Mouse (Mus musculus) megakaryocyte-erythroid progenitor cell, adult 5-6 weeks (primary cell): ENCODE measurements around the gene 1500015O10Rik. TPM values are rescaled to one million over a fixed set of nuclear protein-coding genes. Genes with fewer than 3 reads are reported as not detected.
A peak's percentile ranks its signal among the peaks of the same experiment; 100 is the strongest.

ENCODE experiments used
- ATAC-seq: replicated peaks from 2 replicates; pipeline ENCODE4 v1.8.0; 2016; ENCODE audit warnings: mild to moderate bottlenecking, inconsistent platforms; ENCODE audit not compliant: severe bottlenecking, poor library complexity, low FRiP score, low TSS enrichment
- total RNA-seq, 2 experiments: library from RNA; stranded (forward) in 1 of 2; stranded (reverse) in 1 of 2; fragments of 200-1000, 215-1000 nt in 1 of 2; fragments of >200 nt in 1 of 2; fragmentation: Nextera tagmentation in 1 of 2; gene quantifications; 2 replicates each; pipeline ENCODE4 v1.2.3; 2014 to 2017

1500015O10Rik gene
- total RNA-seq (2014; fragmentation: Nextera tagmentation) (not detected in 2 replicates), total RNA-seq (2017) (not detected in 2 replicates)

DNA sequence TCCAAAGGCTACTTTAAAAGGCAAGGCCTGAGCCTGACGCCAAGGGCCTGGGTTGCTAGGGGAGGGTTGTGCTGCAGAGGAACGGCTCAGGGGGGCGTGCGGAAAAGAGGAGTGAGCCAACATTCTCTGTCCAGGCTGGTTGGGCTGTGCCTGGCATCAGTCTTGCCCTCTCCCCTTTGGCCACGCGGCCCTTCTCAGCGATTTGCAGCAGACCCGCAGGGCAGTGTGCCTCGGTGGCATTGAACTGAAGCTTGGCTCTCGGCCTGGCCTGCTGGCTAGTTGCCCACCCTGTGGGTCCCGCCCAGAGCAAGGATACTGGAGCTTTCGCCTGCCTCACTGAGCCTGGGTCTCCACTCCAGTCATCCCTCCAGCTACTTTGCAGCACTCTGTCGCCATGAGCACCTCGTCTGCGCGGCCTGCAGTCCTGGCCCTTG is at the start of gene 1500015O10Rik:
Gene 1500015O10Rik, plus strand, starts transcription at position 112 of the 434 bp plus-strand sequence.
- ATAC-seq: no peak

GRCm38 (mm10) chr1:43689983-43690382 is 40.4 kb upstream of the 1500015O10Rik start:
- ATAC-seq: no peak

DNA sequence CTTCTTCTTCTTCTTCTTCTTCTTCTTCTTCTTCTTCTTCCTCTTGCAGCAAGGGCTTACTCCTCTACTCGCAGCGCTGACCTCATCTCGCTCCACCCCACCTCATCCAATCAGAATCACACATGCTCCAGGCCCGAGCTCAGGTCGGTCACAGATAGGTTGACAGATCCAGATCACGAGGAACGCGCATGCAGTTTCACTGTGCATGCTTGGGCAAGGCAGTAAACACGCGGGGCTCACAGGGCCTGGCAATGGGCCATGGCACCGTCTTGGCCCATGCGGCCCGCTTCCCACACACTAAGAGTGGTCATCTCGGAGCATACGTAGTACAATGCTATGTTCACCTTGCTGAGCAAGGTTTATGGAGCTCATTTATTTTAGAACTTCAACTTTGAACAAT is 39.9 kb upstream of the 1500015O10Rik start:
- ATAC-seq: no peak

- ATAC-seq: no peak
Observed at GRCm38 (mm10) chr1:43694076-43694475, 36.3 kb upstream of the 1500015O10Rik start.

GRCm38 (mm10) chr1:43694851-43695545 is 35.4 kb upstream of the 1500015O10Rik start:
- no peak for ATAC-seq

GRCm38 (mm10) chr1:43698577-43699000 is 31.8 kb upstream of the 1500015O10Rik start:
- ATAC-seq: no peak

GRCm38 (mm10) chr1:43714841-43715240 is 15.6 kb upstream of the 1500015O10Rik start:
- ATAC-seq: no peak

GRCm38 (mm10) chr1:43717967-43718366 is 12.4 kb upstream of the 1500015O10Rik start:
- ATAC-seq: no peak

DNA sequence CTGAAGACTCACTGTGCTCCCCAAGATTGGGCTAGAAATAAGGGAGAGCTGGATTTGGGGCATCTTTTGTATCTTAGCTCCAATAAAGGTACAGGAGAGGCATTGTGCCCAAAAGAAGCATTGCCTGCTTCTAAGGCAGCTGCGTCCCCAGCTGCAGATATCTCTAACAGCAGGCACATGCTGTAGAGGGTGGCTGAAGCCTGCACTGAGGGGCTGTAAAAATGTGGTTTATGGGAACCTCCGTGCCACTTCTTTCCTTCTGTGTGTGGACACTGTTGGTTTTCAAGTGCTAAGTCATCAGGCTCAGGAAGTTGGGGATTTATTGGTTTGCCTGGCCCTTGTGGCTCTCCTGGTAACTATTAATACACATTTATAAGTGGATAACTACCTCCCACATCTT is 11.6 kb upstream of the 1500015O10Rik start:
- ATAC-seq: no peak

- ATAC-seq: no peak
Observed at GRCm38 (mm10) chr1:43722459-43722858, 7.9 kb upstream of the 1500015O10Rik start.

- ATAC-seq: 0 out of 2 replicates have a peak, but pooled peaks have one; percentile 52
Observed at GRCm38 (mm10) chr1:43732100-43732499, 1.7 kb downstream of the 1500015O10Rik start.

DNA sequence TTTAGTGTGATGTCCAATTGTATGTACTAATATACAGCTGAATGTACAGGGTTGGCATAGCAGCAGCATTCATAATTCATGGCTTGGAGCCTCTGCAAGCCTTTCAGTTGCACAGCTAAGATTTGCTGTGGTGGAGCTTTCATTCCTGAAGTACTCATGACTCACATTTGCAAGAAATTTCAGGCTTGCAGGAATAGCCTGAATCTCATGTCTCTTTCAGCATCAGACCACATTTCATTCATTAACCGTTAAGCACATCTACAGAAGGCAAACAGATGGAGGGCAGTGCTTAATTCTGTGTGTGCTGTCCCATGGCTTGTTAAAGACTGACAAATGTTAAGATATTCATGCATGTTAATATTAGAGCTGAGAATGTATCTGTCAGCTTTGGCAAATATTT is 2.3 kb downstream of the 1500015O10Rik start:
- no peak for ATAC-seq

DNA sequence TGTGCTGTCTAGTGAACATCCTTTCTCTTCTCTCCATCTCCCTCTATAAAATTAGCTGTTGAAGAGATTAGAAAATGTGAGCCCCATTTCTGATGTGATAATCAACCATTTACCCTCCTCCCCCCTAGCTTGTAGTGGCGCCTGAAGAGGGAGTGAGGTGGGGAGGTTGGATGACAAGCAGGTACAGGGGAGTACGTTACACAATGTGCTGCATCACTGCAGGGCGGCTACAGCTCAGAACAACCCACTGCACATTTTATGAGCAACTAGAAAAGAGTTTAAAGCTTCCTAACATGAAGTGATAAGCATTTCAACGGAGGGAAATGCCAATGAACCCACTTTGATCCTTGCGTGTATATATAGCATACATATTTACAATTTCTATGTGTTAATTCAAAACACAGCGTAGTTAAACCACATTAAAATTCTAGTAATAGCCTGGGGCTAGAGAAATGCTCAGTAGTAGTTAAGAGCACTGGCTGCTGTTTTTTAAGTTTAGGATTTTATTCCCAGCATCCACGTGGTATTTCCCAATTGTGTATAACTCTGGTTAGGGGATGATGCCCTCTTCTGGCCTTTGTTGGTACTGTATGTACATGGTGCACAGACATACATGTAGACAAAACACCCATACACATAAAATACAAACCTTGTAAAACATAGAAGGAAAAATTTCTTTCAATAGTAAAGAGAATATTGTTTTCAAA is 7.6 kb downstream of the 1500015O10Rik start:
- ATAC-seq: no peak

- no peak for ATAC-seq
Observed at GRCm38 (mm10) chr1:43738519-43738894, 8.1 kb downstream of the 1500015O10Rik start.

- no peak for ATAC-seq
Observed at GRCm38 (mm10) chr1:43754448-43755312, 24.3 kb downstream of the 1500015O10Rik start.

- ATAC-seq: 0 out of 2 replicates have a peak, but pooled peaks have one; percentile 44
Observed at GRCm38 (mm10) chr1:43760085-43760484, 29.7 kb downstream of the 1500015O10Rik start.

GRCm38 (mm10) chr1:43764481-43764880 is 34.1 kb downstream of the 1500015O10Rik start:
- no peak for ATAC-seq

DNA sequence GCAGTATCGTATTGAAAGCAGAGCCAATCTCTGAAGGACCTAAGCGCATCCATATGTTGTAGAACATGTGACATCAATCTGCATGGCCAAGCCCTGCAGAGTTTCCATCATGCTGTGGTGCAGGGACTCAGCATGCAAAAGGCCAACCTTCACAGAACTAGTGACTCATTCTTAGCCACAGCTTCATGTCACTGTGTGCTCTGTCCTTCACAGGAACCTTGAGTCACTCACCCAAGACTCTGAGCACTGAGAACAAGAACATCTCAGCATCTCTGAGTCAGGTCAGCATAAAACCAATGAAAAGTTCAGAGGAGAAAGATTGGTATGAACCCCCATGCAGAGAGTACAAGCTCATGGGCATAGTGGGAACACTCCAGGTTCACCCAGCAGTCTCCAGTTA is 35.9 kb downstream of the 1500015O10Rik start:
- ATAC-seq: no peak

GRCm38 (mm10) chr1:43768385-43768990 is 38.1 kb downstream of the 1500015O10Rik start:
- ATAC-seq: no peak
